Mouse (Mus musculus) spleen, adult 2 months (tissue): ENCODE results near the gene Fdxacb1. TPM values are rescaled to one million over a fixed set of nuclear protein-coding genes. Genes with fewer than 3 reads are reported as not detected.

Experiments
- DNase-seq, 2 experiments: peaks; one replicate each; pipeline versions ENCODE4 v3.0.0 to v3.0.0-alpha.2; 2012 to 2021; ENCODE audit warnings: low spot score in 2 of 2, low read depth in 1 of 2
- H3K27ac ChIP-seq: fragments of 200-500 bp; 2 replicates; pipeline ENCODE4 v1.5.1; 2012; ENCODE audit warnings: low read length, inconsistent platforms; ENCODE audit not compliant: insufficient read depth
- H3K27me3 ChIP-seq: fragments of 200-500 bp; 2 replicates; pipeline ENCODE4 v1.6.1; 2012; ENCODE audit warnings: mild to moderate bottlenecking, moderate library complexity, low read length, inconsistent platforms; ENCODE audit not compliant: control insufficient read depth, insufficient read depth
- H3K36me3 ChIP-seq: fragments of 200-500 bp; 2 replicates; pipeline ENCODE4 v1.6.1; 2012; ENCODE audit warnings: mild to moderate bottlenecking, low read length, inconsistent platforms; ENCODE audit not compliant: control insufficient read depth, insufficient read depth
- H3K4me1 ChIP-seq: fragments of 200-500 bp; 2 replicates; pipeline ENCODE4 v1.6.1; 2011; ENCODE audit warnings: inconsistent platforms; ENCODE audit not compliant: control insufficient read depth, insufficient read depth, insufficient read length
- H3K4me3 ChIP-seq: fragments of 200-500 bp; 2 replicates; pipeline ENCODE4 v1.5.1; 2011; ENCODE audit warnings: mild to moderate bottlenecking, inconsistent platforms; ENCODE audit not compliant: insufficient read depth, insufficient read length; ENCODE audit errors: extremely low read depth
- CTCF ChIP-seq: fragments of 200-500 bp; IDR thresholded peaks from 2 replicates; pipeline ENCODE4 v1.5.1; 2011; ENCODE audit warnings: mild to moderate bottlenecking, inconsistent platforms; ENCODE audit not compliant: insufficient read depth, insufficient read length, insufficient replicate concordance; ENCODE audit errors: extremely low read depth
- POLR2A ChIP-seq: fragments of 200-500 bp; IDR thresholded peaks from 2 replicates; pipeline ENCODE4 v1.6.1; 2011; ENCODE audit warnings: low read depth, low read length, inconsistent platforms
- WGBS: fragments of 180-500 bp; shearing (Covaris S2); methylation state at CpG from one replicate; pipeline ENCODE4 v1.1.7; 2018; 5-methylcytosine and 5-hydroxymethylcytosine counted together
- polyA plus RNA-seq: library from polyadenylated mRNA; depleted of rRNA; stranded (reverse); fragments of >200 nt; gene quantifications from 2 replicates; pipeline ENCODE4 v1.2.3, GENCODE M21; 2012

Gene Fdxacb1
- polyA plus RNA-seq, 1 experiment, result 3.2 TPM

- peaks cover 11% of the 10 kb centered on the region for H3K36me3 ChIP-seq
- H3K27ac ChIP-seq, result no peak overlapping the region
- 77% methylated on average over 2 of the region's 2 CpGs for WGBS
Measured at GRCm38 (mm10) chr9:50800985-50801384, 32.9 kb downstream of the Fdxacb1 start.

GRCm38 (mm10) chr9:50803055-50803671 lies 35.1 kb downstream of the Fdxacb1 start:
- no peak for DNase-seq
- peaks cover 15% of the 10 kb centered on the region for H3K36me3 ChIP-seq

More at GRCm38 (mm10) chr9:50800985-50801384, 32.9 kb downstream of the Fdxacb1 start:
- TF ChIP-seq POLR2A (no peak), CTCF (peak; percentile 69; the same call in 1 of the 2 replicates)
- DNase-seq, result peak; percentile 17 to 46
- no peak overlapping the region for H3K4me3 ChIP-seq
- no peaks in the 10 kb centered on the region for H3K27me3 ChIP-seq
- H3K4me1 ChIP-seq, result no peaks in the 10 kb centered on the region

GRCm38 (mm10) chr9:50808471-50808870 lies 40.4 kb downstream of the Fdxacb1 start:
- 96% methylated on average over 6 of the region's 6 CpGs for WGBS
- no peak for DNase-seq
- H3K36me3 ChIP-seq, result peaks cover 21% of the 10 kb centered on the region

More at GRCm38 (mm10) chr9:50803055-50803671, 35.1 kb downstream of the Fdxacb1 start:
- H3K27me3 ChIP-seq, result no peaks in the 10 kb centered on the region
- H3K4me3 ChIP-seq, result no peak overlapping the region
- H3K27ac ChIP-seq, result peak overlapping the region; percentile 59; the same call in 1 of the 2 replicates
- no peaks in the 10 kb centered on the region for H3K4me1 ChIP-seq
- TF ChIP-seq CTCF, result no peak
- no peak for TF ChIP-seq POLR2A
- 90% methylated on average over 7 of the region's 7 CpGs for WGBS

GRCm38 (mm10) chr9:50809146-50809545 lies 41.1 kb downstream of the Fdxacb1 start:
- Histone ChIP-seq H3K36me3 (peaks cover 19% of the 10 kb centered on the region), H3K27me3 (no peaks in the 10 kb centered on the region), H3K4me1 (no peaks in the 10 kb centered on the region), H3K27ac (no peak overlapping the region), H3K4me3 (no peak overlapping the region)
- DNase-seq, result no peak
- no peak for TF ChIP-seq POLR2A
- no peak for TF ChIP-seq CTCF
- WGBS, result 98% methylated on average over 13 of the region's 13 CpGs

More at GRCm38 (mm10) chr9:50808471-50808870, 40.4 kb downstream of the Fdxacb1 start:
- TF ChIP-seq POLR2A, result no peak
- no peak for TF ChIP-seq CTCF
- no peaks in the 10 kb centered on the region for H3K4me1 ChIP-seq
- H3K27me3 ChIP-seq, result no peaks in the 10 kb centered on the region
- no peak overlapping the region for H3K27ac ChIP-seq
- H3K4me3 ChIP-seq, result no peak overlapping the region

GRCm38 (mm10) chr9:50811187-50811586 lies 43.2 kb downstream of the Fdxacb1 start:
- 83% methylated on average over 7 of the region's 7 CpGs for WGBS
- H3K4me1 ChIP-seq, result no peaks in the 10 kb centered on the region

GRCm38 (mm10) chr9:50811746-50812145 lies 43.7 kb downstream of the Fdxacb1 start:
- DNase-seq, result no peak
- 80% methylated on average over 2 of the region's 2 CpGs for WGBS
- no peak for TF ChIP-seq POLR2A
- TF ChIP-seq CTCF, result no peak
- H3K27me3 ChIP-seq, result no peaks in the 10 kb centered on the region
- no peak overlapping the region for H3K4me3 ChIP-seq
- peaks cover 16% of the 10 kb centered on the region for H3K36me3 ChIP-seq
- H3K4me1 ChIP-seq, result no peaks in the 10 kb centered on the region
- H3K27ac ChIP-seq, result peak overlapping the region; percentile 19; the same call in 1 of the 2 replicates

More at GRCm38 (mm10) chr9:50811187-50811586, 43.2 kb downstream of the Fdxacb1 start:
- H3K27ac ChIP-seq, result no peak overlapping the region; the same call in 1 of the 2 replicates
- no peaks in the 10 kb centered on the region for H3K27me3 ChIP-seq
- no peak for TF ChIP-seq CTCF
- no peak for TF ChIP-seq POLR2A
- no peak for DNase-seq
- peaks cover 18% of the 10 kb centered on the region for H3K36me3 ChIP-seq
- no peak overlapping the region for H3K4me3 ChIP-seq

- Histone ChIP-seq H3K27me3 (no peaks in the 10 kb centered on the region), H3K4me1 (no peaks in the 10 kb centered on the region), H3K4me3 (no peak overlapping the region), H3K27ac (no peak overlapping the region), H3K36me3 (peaks cover 10% of the 10 kb centered on the region)
- DNase-seq, result no peak
- 89% methylated on average over 5 of the region's 5 CpGs for WGBS
- TF ChIP-seq CTCF, result no peak
Measured at GRCm38 (mm10) chr9:50813796-50814195, 45.8 kb downstream of the Fdxacb1 start.
